Mouse (Mus musculus) kidney, adult 8-10 months (tissue): ENCODE results near the gene 6030408B16Rik.
"Not testable (repeated sequence)": the region's sequence is repeated elsewhere in the genome, so short reads cannot be mapped to it uniquely, and the experiment has no call there.

Source experiments
- DNase-seq, 2 experiments: peaks; one replicate each; pipeline ENCODE4 v3.0.0; 2022

6030408B16Rik gene

DNA sequence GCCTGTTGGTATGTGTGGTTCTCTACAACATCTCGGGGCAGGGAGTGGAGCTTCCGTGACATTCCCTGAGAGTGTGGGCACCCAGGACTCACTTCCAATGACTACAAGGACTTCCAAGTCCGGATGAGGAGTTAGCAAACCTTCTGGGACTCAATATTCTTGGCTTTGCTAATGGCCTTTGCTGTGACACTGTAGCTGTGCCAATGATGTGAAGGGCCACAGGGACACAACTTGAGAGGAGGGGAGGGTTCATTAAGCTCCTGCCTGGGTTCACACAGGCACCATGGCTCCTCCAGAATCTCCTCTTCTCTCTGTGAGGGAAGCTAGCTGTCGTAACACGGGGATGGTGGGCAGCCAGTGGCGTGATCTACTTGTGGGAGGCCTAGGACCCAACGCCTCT, 29.6 kb downstream of the 6030408B16Rik start:
- no peak for DNase-seq

DNA sequence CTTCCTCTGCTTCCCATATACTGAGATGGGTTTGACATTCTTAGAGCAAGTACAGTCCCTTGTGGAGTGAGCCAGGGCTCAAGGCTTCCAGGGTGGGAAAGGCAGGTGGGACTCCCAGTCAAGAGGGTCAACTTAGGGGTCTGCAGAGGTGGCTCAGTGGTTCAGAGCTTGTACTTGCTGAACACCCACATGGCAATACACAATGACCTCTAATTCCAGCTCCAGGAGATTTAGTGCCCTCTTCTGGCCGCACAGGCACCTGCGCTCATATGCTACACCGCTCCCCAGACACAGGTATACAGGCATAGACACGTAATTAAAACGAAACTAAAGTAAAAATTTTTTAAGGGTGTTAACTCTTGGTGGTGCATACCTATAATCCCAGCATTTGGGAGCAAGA, 30.5 kb downstream of the 6030408B16Rik start:
- no peak for DNase-seq

DNA sequence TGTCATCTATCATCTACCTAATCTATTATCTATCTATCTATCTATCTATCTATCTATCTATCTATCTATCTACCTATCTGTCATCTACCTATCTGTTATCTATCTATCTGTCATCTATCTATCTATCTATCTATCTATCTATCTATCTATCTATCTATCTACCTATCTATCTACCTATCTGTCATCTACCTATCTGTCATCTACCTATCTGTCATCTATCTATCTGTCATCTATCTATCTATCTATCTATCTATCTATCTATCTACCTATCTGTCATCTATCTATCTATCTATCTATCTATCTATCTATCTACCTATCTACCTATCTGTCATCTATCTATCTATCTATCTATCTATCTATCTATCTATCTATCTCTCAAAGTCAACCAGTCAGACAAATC, 31.4 kb downstream of the 6030408B16Rik start:
- not testable (repeated sequence) for DNase-seq

DNA sequence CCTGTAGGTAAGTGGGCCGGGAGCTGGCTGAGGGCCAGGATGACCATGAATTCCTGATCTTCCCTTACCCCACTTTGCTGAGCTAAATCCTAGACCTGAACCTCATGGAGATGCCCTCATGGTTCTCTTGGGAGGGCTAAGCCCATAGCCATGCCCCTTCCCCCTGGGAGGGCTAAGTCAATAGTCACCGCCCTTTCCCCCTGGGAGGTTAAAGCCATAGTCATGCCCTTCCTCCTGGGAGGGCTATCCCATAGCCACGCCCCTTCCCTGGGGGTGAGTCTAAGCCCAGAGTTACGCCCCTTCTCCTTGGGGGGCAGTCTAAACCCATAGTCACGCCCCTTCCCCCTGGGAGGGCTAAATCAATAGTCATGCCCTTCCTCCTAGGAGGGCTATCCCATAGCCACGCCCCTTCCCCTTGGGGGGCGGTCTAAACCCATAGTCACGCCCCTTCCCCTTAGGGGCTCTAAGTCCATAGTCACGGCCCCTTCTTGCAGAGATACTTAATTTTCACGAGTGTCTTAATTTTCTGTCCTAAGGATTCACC, 33.1 kb downstream of the 6030408B16Rik start:
- DNase-seq, result no peak

DNA sequence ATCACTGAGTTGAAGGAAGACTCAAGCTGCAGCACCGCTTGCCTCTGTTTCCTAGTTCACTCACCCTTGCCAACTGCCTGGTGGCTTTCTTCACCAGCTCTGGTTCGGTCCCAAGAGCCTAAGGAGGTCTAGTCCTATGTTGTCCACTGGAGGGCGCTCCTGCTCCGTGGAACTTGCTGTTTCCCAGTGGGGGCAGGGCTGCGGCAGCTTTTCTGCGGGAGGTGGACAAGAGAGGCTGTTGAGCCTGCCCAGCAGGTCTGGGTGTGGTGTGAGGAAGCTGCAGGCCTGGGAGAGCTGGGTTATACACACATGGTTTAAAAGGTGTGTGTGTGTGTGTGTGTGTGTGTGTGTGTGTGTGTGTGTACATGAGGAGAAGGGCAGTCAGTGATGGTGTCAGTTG, 34.3 kb downstream of the 6030408B16Rik start:
- peak; percentile 74 to 86 for DNase-seq

DNA sequence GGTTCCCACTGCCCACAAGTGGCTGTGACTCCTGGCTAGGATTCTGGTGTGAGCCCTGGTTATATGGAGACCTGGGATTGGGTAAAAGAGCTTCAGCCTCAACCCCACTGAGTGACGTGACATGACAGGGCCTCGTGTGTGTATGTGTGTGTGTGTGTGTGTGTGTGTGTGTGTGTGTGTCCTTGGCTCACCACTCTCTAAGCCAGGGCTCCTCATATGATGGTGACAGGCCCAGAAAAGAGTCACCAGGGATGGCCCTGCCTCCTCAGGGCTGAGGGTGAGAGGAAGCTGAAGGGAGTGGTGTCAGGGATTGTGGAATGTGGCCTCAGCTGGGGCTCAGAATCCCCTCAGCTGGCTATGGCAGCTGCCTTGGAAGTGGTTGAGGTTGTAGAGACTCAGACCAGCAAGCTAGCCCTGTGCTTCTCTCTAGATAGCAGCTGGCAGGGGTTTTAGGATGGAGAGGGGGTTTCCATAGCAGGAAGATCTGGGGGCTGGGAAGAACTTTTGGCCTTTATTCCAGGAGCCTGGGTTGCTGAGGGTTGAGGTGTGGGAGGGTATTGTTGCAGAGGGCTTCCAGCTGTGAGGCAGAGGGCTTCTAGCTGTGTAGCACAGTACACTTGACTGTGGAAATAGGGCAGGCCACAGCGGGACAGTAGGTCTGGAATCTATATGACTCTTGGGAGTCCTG, 36.0 kb downstream of the 6030408B16Rik start:
- no peak for DNase-seq

DNA sequence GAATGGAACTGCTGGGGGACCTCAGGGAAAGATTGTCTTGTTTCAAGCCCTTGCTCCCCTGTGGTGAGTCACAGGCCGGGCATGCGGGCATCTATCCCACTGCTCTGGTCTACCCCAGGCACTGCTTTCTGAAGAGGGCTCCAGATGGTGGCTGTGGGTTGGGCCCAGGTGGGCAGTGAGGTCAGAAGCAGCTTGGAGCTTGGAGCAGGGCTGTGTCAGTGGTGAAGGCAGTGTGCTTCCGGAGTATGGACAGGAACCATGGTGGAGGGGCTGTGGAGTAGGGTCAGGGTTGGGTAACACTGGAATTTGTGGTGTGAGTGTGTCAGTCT, 36.5 kb downstream of the 6030408B16Rik start:
- no peak for DNase-seq

DNA sequence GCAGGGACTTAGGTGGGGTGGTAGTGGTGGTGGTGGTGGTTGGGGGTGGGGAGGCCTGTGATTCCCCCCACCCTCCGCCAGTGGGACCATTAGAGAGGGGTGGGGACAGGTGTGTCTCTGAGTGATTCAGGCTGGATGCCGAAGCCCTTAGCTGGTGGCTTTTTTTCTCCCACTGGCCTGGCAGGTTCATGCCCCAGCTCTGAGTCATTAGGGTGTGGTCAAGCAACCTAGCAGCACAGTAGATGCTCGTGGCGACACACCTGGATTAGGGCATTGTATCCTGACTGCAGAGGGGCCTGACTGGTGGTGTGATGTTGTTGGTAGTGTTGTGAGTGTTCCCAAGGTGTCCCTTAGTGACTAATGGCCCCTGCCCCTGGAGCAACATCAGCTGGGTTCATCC, 38.1 kb downstream of the 6030408B16Rik start:
- no peak for DNase-seq

DNA sequence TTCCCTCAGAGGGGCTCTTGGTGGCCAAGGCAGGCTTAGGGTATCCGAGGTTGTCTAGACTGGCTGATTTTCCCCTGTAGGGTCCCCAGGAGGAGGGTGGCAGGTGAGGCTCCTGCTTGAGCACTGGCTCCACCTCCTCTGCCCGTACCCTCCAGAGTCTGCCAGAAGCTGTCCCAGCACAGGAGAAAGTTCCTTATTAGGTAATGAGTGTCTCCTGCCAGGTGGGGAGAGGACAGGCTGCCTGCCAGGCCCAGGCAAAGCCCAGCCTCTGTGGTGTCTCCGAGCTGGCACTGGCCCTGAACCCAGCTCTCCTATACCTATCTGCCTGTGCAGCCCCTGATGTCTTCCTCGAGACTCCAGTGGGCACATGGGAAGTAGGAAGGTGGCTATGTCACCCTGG, 39.4 kb downstream of the 6030408B16Rik start:
- no peak for DNase-seq

DNA sequence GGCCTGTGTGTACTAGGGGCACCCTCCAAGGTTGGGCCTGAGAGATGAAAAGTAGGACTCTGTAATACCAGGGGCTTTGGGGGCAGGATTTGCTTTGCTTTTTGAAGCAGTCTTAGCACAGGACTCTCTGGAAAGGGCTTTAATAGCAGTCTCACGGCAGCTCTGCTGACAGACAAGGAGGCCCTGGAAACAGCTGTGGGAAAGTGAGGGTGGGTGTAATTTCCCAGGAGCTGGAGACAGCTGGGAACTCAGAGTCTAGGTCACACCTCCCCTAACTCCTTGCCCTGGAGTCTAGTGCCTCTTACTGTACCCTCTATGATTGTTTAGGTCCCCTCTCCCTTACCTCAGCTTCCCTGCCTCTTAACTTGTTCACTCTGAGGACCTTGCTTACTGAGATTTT, 40.2 kb downstream of the 6030408B16Rik start:
- no peak for DNase-seq

DNA sequence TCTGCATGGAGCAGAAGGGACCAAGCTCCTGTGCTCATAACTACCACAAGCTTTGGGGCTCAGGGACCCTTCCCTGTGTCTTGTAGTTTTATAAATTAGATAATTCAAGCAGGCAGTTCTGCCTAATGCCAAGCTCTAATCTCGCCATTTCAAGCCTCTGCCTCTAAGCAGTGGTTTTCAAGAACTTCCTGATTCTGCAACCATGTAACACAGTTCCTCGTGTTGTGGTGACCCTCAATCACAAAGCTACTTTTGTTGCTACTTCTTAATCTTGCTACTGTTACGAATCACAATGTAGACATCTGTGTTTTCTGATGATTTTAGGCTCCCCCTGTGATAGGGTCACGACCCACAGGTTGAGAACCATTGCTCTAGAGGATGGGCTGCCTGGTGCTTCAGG, 40.6 kb downstream of the 6030408B16Rik start:
- no peak for DNase-seq

DNA sequence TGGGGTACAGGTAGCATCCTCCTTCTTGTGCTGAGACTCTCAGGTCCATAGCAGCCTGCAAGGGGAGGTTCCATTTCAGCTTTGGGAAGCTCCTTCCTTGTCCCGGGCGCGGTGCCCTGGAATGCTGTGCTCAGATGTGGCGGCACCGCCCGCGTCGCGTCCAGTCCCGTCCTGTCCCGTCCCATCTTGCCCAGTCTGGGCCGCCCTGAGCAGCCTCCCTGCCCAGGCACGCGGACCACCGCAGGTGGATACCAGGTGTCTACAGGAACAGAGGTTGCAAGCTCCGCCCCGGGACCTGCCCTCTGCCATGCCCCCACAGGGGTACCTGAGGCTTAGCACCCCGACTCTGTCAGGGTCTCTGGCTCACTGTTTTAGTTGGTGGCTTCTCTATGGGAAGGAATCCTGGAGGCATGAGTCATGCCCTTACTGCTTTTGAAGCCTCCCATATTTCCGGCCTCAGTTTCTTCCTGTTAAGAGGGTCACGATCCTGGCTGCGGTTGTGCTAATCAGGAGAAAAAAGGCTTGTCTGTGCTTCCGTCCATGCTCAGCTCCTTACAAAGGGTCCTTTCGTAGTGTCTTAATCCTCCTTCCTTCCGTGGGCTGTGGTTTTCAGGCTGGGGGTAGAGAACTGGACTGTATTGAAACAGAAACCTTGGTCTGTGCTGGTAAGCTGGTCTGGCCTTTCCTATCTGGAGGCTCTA, 43.6 kb downstream of the 6030408B16Rik start:
- no peak for DNase-seq

DNA sequence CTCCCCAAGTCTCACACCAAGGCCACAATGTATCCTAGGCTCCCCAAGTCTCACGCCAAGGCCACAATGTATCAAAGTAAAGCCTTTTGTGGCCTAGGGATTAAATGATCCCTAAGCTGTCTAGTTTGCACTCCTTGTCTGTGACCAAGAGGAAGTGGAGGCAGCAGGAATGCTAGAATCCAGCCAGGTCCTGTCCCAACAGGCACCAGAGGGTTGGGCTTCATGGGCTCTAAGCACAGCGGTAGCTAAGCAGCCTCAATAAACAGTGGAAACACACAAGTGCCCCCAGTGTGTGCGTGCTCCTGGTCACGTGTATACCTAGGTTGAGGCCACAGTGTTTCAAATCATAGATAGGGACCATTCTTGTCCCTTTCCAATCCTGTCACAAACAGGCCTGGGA, 45.3 kb downstream of the 6030408B16Rik start:
- DNase-seq, result no peak

DNA sequence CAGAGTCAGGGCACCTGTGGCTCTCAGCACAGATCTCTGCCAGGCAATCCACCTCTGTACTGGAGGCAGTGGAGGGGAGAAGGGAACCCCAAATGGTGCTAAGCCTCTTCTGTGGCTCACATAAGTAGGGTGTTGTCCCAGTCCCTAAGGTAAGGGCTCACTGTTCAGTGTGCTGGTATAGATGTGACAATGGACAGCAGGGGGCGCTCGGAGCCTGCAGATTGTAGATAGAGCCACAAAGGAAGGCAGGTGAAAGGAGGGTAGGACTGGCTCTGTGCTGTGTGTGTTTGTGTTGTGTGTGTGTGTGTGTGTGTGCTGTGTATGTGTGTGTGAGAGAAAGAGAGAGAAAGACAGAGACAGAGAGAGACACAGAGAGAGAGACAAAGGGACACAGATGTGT, 46.5 kb downstream of the 6030408B16Rik start:
- DNase-seq, result peak; percentile 79 to 90

DNA sequence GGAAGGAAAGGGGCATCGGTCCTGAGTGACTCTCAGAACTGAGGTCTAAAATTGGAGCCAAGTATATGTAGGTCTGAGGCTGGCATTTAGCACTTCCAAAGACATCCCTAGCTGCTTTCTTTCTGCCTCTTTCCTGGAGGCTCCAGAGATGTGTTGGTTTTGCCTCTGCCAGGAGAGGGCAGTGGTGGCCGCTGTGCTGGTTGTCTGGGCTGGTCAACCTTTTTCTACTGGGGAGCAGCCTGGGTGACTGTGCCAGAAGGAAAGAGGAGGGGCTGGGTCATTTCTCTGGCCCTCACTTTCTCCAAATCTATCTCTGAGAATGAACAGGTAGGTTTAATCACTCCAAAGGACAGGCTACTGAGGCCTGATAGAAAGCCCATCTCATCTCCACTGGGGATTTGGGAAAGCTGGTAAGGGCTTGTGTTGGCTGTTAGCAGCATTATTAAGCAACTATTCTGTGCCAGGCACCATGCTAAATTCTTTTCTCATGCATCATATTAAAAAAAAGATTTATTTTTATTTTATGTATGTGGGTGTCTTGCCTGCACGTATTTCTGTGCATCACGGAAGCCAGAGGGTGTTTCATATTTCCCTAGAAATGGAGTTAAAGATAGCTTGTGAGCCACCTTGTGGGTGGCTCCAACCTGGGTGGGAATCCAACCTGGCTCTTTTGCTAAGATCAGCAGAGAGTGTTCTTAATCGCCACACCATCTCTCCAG, 48.9 kb downstream of the 6030408B16Rik start:
- DNase-seq, result peak in 1 of 2 experiments; percentile 52
